Mouse (Mus musculus): Measurements from ENCODE around the gene Dnase1l3. TPM values are rescaled to one million over a fixed set of nuclear protein-coding genes. Genes with fewer than 3 reads are reported as not detected.
A peak's percentile ranks its signal among the peaks of the same experiment; 100 is the strongest.

Dnase1l3 gene
- polyA plus RNA-seq, 1 experiment from 2014 or later: 0.06 TPM

DNA sequence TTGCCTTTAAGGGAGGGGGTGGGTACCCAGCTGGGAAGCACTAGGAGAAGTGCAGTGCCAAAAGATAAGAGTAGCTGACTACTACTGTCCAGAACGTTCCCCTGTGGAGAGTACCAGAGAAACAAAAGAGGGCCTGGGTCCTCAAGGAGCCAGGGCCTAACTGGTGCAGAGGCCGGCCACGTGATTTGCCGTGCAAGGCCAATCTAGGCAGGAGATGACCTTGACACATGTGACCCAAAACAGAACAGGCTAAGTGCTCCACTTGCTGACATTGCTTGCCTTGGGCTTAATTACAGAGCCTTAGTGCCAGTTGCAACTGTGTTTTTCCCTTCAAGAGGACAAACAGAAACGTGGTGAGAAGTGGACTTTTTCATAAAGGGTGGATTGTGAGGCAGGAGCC is 53.0 kb downstream of the Dnase1l3 start:
- H3K27ac ChIP-seq: no peak overlapping the region
- 82% methylated on average over 5 of the region's 5 CpGs for WGBS
- peaks cover 28% of the 10 kb centered on the region for H3K36me3 ChIP-seq (replicated peaks)
- ATAC-seq (replicated peaks): no peak
- no peak overlapping the region for H3K4me3 ChIP-seq
- H3K4me2 ChIP-seq: no peak overlapping the region
- H3K27me3 ChIP-seq (replicated peaks): no peaks in the 10 kb centered on the region
- peaks cover 8% of the 10 kb centered on the region; the same call in 1 of the 2 replicates for H3K4me1 ChIP-seq
- no peaks in the 10 kb centered on the region for H3K9me3 ChIP-seq
- H3K9ac ChIP-seq: no peak overlapping the region

DNA sequence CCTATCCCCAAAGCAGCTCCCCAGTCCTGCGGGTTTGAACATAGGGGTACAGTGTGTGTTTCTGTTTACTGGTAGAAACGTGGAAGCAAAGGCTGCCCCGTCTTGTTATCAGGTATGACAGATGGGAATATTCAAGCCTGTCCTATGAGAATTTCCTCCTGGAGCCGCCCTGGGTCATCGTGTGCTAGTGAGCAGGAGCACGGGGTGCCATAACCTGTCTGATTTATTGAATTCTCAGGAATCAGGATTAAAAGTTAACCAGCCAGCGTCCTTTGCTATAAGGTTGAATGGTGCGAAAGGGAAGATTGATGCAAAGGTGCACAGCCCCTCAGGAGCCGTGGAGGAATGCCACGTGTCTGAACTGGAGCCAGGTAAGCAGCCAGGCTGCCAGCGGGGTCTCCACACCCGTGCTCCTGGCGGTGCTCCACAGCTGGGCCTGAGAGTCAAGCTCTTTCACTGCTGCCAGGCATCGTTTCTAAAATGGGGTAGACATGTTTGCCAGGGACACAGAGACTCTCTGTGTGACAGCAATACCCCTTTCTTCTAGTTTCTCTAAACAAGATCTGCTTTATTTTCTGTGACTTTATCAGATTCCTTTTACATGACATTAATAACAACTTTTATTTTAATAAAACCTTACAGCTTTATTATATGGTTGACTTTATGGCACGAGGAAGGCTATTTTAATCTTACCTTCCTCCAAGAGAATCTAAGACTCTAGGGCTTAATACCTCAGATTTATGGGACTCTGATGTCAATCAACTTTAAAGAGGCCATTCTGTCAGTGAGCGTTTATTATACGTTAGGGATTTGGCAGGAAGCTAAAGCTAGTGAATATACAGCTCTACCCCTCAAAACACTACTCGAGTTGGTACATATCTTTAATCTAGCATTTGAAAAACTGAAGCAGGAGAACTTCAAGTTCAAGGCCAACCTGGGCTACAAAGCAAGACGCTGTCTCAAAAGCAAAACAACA is 55.3 kb downstream of the Dnase1l3 start:
- H3K36me3 ChIP-seq (replicated peaks): peaks cover 38% of the 10 kb centered on the region
- WGBS: 89% methylated on average over 19 of the region's 19 CpGs

DNA sequence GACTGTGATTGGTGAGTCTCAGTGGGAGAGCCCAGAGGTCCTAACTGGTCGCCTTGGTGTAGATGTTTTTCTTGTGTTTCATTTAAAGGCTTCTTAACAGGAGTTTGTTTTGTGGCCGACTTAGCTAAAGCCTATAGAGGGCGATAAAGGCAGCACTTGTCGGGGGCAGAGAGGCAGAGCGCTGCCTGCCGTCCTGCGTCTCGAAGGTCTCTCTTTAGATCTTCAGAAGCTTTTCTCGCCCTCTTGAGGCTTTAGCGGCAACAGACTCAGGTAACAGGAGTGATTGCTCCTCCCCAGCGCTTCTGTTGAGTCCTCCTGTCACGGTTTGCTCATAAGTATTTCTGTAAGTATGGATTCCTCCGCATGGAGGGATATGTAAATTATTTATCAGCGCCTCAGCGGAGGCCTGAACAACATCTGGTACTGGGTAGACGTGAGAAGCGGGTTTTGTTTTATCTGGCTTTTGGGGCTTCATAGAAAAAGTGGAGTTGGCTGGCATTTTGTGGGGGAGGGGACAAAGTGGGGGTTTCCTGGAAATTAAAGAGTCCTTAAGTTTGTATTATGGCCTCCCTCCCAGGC is 57.2 kb downstream of the Dnase1l3 start:
- H3K27ac ChIP-seq: no peak overlapping the region
- no peak overlapping the region for H3K4me3 ChIP-seq
- H3K36me3 ChIP-seq (replicated peaks): peaks cover 29% of the 10 kb centered on the region
- no peaks in the 10 kb centered on the region for H3K9me3 ChIP-seq
- 15% methylated on average over 17 of the region's 17 CpGs for WGBS
- H3K4me2 ChIP-seq: peak overlapping the region; percentile 24
- peak; percentile 80 for ATAC-seq (replicated peaks)
- peaks cover 8% of the 10 kb centered on the region; the same call in 1 of the 2 replicates for H3K4me1 ChIP-seq
- no peak overlapping the region for H3K9ac ChIP-seq
- no peaks in the 10 kb centered on the region for H3K27me3 ChIP-seq (replicated peaks)

More for the DNA sequence above, 55.3 kb downstream of the Dnase1l3 start:
- H3K4me3 ChIP-seq: no peak overlapping the region
- H3K27me3 ChIP-seq (replicated peaks): no peaks in the 10 kb centered on the region
- no peak overlapping the region for H3K9ac ChIP-seq
- no peak overlapping the region for H3K27ac ChIP-seq
- ATAC-seq (replicated peaks): no peak
- H3K4me2 ChIP-seq: no peak overlapping the region
- no peaks in the 10 kb centered on the region for H3K9me3 ChIP-seq
- peaks cover 8% of the 10 kb centered on the region; the same call in 1 of the 2 replicates for H3K4me1 ChIP-seq

DNA sequence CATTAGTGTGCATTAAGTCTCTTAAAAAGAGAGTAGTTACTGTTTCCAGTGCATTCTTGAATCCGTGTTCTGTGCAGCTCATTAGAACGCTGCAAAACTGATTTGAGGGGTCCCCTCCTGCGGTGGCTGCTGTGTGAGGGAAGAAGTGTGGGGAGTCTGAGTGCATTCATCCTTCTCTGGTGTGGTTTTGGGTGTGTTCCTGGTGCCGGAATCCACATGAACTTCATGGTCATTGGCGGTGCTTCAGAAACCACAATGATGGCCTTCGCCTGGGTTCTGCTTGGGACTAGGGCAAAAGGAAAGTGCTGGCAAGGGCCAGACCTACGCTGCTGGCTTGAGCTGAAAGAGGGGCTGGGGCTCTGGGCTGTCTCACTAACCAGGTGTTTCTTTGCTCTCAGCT is 60.2 kb downstream of the Dnase1l3 start:
- no peak overlapping the region for H3K27ac ChIP-seq
- no peaks in the 10 kb centered on the region for H3K9me3 ChIP-seq
- no peak for ATAC-seq (replicated peaks)
- no peak overlapping the region for H3K4me2 ChIP-seq
- peaks cover 40% of the 10 kb centered on the region for H3K36me3 ChIP-seq (replicated peaks)
- H3K4me1 ChIP-seq: peaks cover 8% of the 10 kb centered on the region; the same call in 1 of the 2 replicates
- H3K4me3 ChIP-seq: no peak overlapping the region
- no peaks in the 10 kb centered on the region for H3K27me3 ChIP-seq (replicated peaks)
- no peak overlapping the region for H3K9ac ChIP-seq
- WGBS: 94% methylated on average over 7 of the region's 7 CpGs

DNA sequence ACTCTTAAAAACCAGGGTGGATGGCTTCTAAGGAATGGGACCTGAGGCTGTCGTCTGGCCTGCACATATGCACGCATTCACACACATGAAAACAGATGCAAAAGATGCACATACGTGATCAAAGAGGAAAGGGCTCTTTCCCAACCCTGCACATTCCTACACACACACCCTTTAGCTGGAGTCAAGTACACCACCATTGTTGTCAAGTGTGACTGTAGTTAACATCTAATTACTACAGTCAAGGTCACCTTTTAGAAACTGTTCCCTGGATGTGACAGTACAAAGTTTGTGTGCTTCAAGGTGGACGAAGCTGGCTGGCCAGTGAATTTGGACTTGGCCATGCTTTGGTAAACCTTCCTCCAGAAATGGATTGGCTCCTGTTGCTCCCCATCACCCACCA is 62.2 kb downstream of the Dnase1l3 start:
- Histone ChIP-seq H3K27me3 (replicated peaks) (no peaks in the 10 kb centered on the region), H3K36me3 (replicated peaks) (peaks cover 53% of the 10 kb centered on the region), H3K4me3 (no peak overlapping the region), H3K27ac (no peak overlapping the region), H3K4me1 (peaks cover 7% of the 10 kb centered on the region; the same call in 1 of the 2 replicates), H3K9me3 (no peaks in the 10 kb centered on the region), H3K4me2 (no peak overlapping the region), H3K9ac (no peak overlapping the region)
- no peak for ATAC-seq (replicated peaks)
- 94% methylated on average over 4 of the region's 4 CpGs for WGBS

DNA sequence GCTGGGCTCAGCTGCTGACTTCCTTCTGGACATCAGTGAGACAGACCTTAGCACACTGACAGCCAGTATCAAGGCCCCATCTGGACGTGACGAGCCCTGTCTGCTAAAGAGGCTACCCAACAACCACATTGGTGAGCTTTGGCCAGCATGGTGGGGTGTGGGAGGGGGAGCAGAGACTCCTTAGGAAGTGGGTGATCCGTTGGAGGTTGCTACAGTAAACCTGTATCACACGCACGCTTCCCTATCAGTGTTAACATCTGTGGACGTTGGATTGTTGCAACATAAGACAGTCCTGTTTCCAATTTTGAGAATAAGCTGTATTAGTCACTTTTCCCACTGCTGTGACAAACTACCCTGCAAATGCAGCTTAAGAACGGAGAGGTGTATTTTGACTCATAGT is 65.3 kb downstream of the Dnase1l3 start:
- Histone ChIP-seq H3K9ac (no peak overlapping the region), H3K27me3 (replicated peaks) (no peaks in the 10 kb centered on the region), H3K36me3 (replicated peaks) (peaks cover 46% of the 10 kb centered on the region; the same call in 1 of the 2 replicates), H3K4me3 (no peak overlapping the region), H3K4me2 (no peak overlapping the region), H3K27ac (no peak overlapping the region), H3K4me1 (no peaks in the 10 kb centered on the region), H3K9me3 (no peaks in the 10 kb centered on the region)
- ATAC-seq (replicated peaks): no peak
- 93% methylated on average over 7 of the region's 7 CpGs for WGBS

DNA sequence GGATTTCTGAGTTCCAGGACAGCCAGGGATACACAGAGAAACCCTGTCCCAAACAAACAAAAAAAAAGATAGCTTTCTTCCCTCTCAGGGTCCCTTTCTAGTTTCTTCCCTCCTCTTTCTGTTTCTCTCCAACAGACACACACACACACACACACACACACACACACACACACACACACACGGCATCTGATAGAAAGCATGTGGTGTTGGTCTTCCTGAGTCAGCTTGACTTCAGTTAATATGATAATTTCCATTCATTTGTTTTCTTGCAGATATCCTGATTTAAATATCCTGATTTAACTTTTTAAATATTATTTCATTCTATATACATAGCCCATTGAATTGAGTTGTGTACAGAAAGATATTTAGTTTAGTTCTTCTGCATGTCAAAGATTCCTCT is 66.0 kb downstream of the Dnase1l3 start:
- no peaks in the 10 kb centered on the region for H3K9me3 ChIP-seq
- WGBS: 100% methylated on average over 1 of the region's 1 CpGs
- no peak for ATAC-seq (replicated peaks)
- no peak overlapping the region for H3K4me3 ChIP-seq
- H3K27ac ChIP-seq: no peak overlapping the region
- H3K27me3 ChIP-seq (replicated peaks): no peaks in the 10 kb centered on the region
- H3K4me2 ChIP-seq: no peak overlapping the region
- H3K9ac ChIP-seq: no peak overlapping the region
- H3K36me3 ChIP-seq (replicated peaks): peaks cover 47% of the 10 kb centered on the region; the same call in 1 of the 2 replicates
- no peaks in the 10 kb centered on the region for H3K4me1 ChIP-seq

DNA sequence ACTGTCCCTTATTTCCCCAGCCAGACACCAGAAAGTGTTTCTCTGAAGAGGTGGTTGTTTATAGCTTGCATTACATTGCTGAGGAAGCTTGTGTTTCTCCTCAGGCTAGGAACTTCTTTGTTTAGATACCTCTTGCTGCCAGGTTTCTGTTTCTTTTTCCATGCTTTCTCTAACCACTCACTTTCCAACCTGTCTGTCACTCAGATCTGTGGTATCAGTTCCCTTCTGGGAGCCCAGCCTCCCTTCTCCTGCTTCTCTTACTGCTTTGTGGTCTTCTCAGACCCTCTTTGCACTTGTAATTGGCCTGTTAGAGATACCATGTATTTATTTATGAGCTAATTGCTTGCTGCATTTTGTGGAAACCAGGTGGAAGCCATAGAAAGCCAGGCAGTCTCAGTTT is 70.7 kb downstream of the Dnase1l3 start:
- Histone ChIP-seq H3K4me2 (no peak overlapping the region), H3K36me3 (replicated peaks) (peaks cover 30% of the 10 kb centered on the region; the same call in 1 of the 2 replicates), H3K4me3 (no peak overlapping the region), H3K27me3 (replicated peaks) (no peaks in the 10 kb centered on the region), H3K9me3 (no peaks in the 10 kb centered on the region), H3K4me1 (no peaks in the 10 kb centered on the region), H3K9ac (no peak overlapping the region), H3K27ac (no peak overlapping the region)
- no peak for ATAC-seq (replicated peaks)

DNA sequence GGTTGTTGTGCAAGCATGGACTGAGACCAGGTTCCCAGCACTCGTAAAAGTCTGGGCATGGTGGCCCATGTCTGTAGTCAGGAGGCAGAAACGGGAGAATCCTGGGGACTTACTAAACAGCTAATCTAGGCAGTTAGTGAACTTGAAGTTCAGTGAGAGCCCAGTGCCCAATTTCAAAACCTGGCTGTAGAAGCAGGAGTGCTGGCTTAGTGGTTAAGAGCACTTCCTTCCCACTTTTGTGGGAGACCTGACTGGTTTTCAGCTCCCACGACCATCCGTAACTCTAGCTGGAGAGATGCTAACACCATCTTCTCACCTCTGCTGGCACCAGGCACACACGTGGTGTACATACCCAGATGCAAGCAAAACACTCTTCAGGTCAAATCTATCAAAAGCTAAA is 72.9 kb downstream of the Dnase1l3 start:
- 91% methylated on average over 5 of the region's 5 CpGs for WGBS
- Histone ChIP-seq H3K4me3 (no peak overlapping the region), H3K27ac (no peak overlapping the region), H3K4me1 (no peaks in the 10 kb centered on the region), H3K9ac (no peak overlapping the region), H3K9me3 (no peaks in the 10 kb centered on the region), H3K36me3 (replicated peaks) (peaks cover 38% of the 10 kb centered on the region), H3K4me2 (no peak overlapping the region), H3K27me3 (replicated peaks) (no peaks in the 10 kb centered on the region)
- no peak for ATAC-seq (replicated peaks)

DNA sequence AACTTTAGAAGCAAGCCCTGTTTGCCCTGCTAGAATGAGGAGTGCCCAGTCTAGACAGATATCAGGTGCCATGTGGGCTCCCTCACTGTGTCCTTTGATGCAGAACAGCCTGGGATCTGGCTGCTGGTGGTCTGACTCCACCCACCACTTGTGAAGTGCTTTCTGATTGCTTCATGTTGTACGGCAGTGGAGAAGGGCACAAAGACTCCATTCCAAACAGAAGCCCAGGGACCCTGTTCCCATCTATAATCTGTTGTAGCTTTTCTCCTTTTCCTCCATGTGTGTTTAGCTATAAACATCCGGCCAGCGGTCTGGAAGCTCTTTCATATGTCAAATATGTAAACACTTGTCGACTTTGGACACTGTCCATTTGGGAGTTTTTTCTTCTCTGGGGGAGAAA is 74.5 kb downstream of the Dnase1l3 start:
- Histone ChIP-seq H3K4me2 (no peak overlapping the region), H3K27ac (no peak overlapping the region), H3K4me1 (no peaks in the 10 kb centered on the region), H3K27me3 (replicated peaks) (no peaks in the 10 kb centered on the region), H3K9me3 (no peaks in the 10 kb centered on the region), H3K36me3 (replicated peaks) (peaks cover 36% of the 10 kb centered on the region), H3K4me3 (no peak overlapping the region), H3K9ac (no peak overlapping the region)
- 79% methylated on average over 4 of the region's 4 CpGs for WGBS
- ATAC-seq (replicated peaks): no peak

DNA sequence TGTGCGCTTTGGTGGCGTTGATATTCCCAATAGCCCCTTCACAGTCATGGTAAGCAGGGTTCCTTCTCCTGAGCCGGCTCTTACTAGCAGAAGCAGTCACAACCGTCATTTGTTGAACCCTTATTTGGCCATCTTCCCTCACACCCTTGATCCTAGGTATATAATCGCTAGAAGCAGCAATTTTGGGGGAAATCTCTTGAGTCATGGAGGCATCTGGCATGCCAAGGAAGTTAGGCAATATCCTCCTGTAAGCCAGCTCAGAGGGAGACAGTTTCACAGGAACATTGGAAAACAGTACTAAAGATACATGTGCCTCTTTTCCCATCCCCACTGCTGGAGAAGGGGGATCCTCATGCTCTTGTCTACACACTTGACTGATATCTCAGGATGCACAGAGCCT is 75.1 kb downstream of the Dnase1l3 start:
- H3K9ac ChIP-seq: no peak overlapping the region
- H3K9me3 ChIP-seq: no peaks in the 10 kb centered on the region
- no peaks in the 10 kb centered on the region for H3K4me1 ChIP-seq
- H3K4me2 ChIP-seq: no peak overlapping the region
- no peaks in the 10 kb centered on the region for H3K27me3 ChIP-seq (replicated peaks)
- no peak overlapping the region for H3K4me3 ChIP-seq
- H3K27ac ChIP-seq: no peak overlapping the region
- peaks cover 36% of the 10 kb centered on the region for H3K36me3 ChIP-seq (replicated peaks)
- ATAC-seq (replicated peaks): no peak
- WGBS: 93% methylated on average over 5 of the region's 5 CpGs

DNA sequence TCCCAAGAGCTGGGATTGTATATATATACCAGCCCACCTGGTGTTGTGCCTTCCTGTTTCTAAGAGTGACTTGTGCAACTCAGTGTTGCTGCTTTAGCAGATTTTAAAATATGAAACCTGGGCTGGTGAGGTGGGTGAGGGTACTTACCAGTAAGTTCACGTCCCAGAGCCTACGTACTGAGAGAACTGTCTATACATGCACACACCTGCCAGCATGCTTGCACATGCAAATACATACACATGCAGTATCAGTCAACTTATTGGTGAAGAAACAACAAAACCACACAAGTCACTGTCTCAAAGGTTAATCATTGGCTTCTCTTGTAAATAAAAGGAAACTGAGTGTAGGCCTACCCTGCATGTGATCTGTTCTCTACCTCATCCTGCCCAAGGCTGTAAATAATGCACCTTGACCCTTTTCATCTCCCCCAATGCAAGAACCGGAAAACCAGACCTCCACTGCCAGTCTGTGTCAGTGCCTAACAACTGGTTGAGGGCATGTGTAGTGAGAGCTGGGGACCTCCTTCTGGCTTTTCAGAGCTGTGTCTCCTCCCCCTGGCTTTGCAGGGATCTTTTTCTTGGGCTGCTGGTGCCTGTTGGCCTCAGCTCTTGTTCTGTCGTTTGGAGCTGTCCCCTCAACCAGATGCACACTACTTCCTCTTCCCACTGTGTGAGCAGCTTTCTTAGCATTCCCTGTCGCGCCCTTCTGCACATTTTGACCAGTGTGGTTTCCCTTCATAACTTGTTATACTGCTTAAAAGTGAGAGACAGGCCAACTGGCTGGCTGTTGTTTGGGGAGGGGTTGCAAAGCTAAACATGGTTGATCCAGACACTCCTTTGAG is 76.0 kb downstream of the Dnase1l3 start:
- H3K36me3 ChIP-seq (replicated peaks): peaks cover 32% of the 10 kb centered on the region
- H3K9ac ChIP-seq: no peak overlapping the region
- WGBS: 77% methylated on average over 6 of the region's 6 CpGs
- no peak overlapping the region for H3K27ac ChIP-seq
- no peak overlapping the region for H3K4me2 ChIP-seq
- no peak for ATAC-seq (replicated peaks)
- no peak overlapping the region for H3K4me3 ChIP-seq
- H3K27me3 ChIP-seq (replicated peaks): no peaks in the 10 kb centered on the region
- H3K4me1 ChIP-seq: no peaks in the 10 kb centered on the region
- no peaks in the 10 kb centered on the region for H3K9me3 ChIP-seq

Measured in midbrain, embryonic 15.5 days (tissue).